Mouse (Mus musculus): ENCODE measurements around the gene Odr4.
A peak's percentile ranks its signal among the peaks of the same experiment; 100 is the strongest.

- peak; percentile 8 for TF ChIP-seq MAX (IDR thresholded peaks at IDR 0.05)
- no peak for TF ChIP-seq CTCF (IDR thresholded peaks at IDR 0.05; ENCODE audit: control insufficient read depth, insufficient read depth, insufficient read length)
- TF ChIP-seq MYOG (IDR thresholded peaks at IDR 0.05; ENCODE audit: control insufficient read depth, extremely low read depth, insufficient read length), result no peak
These were observed 590 bp upstream of the Odr4 start for GRCm38 (mm10) chr1:150393488-150393852.
